ENCODE assay signal across 12 mouse cellular contexts in genomic region chr5:99247441-99247840, GRCm38 (mm10).
DNase-seq lines count a peak whose midpoint lies in the region; ATAC-seq lines count a peak whose summit lies in the region.
"Had no signal": no experiment of that assay in that cellular context is flagged by ENCODE, and none has a peak within 500 bp of the region (broad histone marks: within the 10 kb centered on the region; RNA-seq: fewer than 3 reads in every experiment).

No protein-coding gene starts in this region.

- H3K27me3 ChIP-seq in heart, embryonic 10.5 days (ENCODE audit: insufficient read depth, poor library complexity, severe bottlenecking) = no peaks in the 10 kb centered on the region
- no peaks in the 10 kb centered on the region for H3K27me3 ChIP-seq in hindbrain, embryonic 16.5 days (replicated peaks; ENCODE audit: control insufficient read depth, insufficient read depth, low read length)
- H3K27me3 ChIP-seq in hindbrain, embryonic 11.5 days (ENCODE audit: control insufficient read depth, insufficient read depth, low read length) = peaks cover 3% of the 10 kb centered on the region; the same call in 1 of the 2 replicates
- no peaks in the 10 kb centered on the region for H3K27me3 ChIP-seq in forebrain, embryonic 15.5 days
- no peaks in the 10 kb centered on the region for H3K27me3 ChIP-seq in neural tube, embryonic 12.5 days (replicated peaks)

- DNase-seq in heart, embryonic 10.5 days (ENCODE audit: low spot score) = no peak
- no peak for DNase-seq in heart, postnatal 4 days
- DNase-seq in hindbrain, embryonic 11.5 days (ENCODE audit: low spot score) = no peak
- no peak for DNase-seq in thymus, postnatal 36 days
- DNase-seq: adrenal gland, postnatal 14 days; lung, adult 18-20 months had no signal

- no peak overlapping the region for H3K9ac ChIP-seq in hindbrain, embryonic 16.5 days (ENCODE audit: low read depth, low read length)
- no peak overlapping the region for H3K9ac ChIP-seq in hindbrain, embryonic 11.5 days (ENCODE audit: low read depth, low read length)
- peak overlapping the region; percentile 37 for H3K9ac ChIP-seq in forebrain, embryonic 15.5 days (replicated peaks)
- H3K9ac ChIP-seq in neural tube, embryonic 12.5 days = no peak overlapping the region
- H3K9ac ChIP-seq: kidney, embryonic 15.5 days had no signal

- WGBS in heart, embryonic 10.5 days = 45% methylated on average over 7 of the region's 7 CpGs
- 69% methylated on average over 7 of the region's 7 CpGs for WGBS in hindbrain, embryonic 16.5 days
- WGBS in hindbrain, embryonic 11.5 days = 74% methylated on average over 7 of the region's 7 CpGs
- WGBS in forebrain, embryonic 15.5 days = 63% methylated on average over 7 of the region's 7 CpGs
- 67% methylated on average over 7 of the region's 7 CpGs for WGBS in neural tube, embryonic 12.5 days

- no peaks in the 10 kb centered on the region for H3K9me3 ChIP-seq in heart, embryonic 10.5 days
- H3K9me3 ChIP-seq in hindbrain, embryonic 16.5 days (ENCODE audit: control insufficient read depth, low read length) = no peaks in the 10 kb centered on the region
- no peaks in the 10 kb centered on the region for H3K9me3 ChIP-seq in hindbrain, embryonic 11.5 days (ENCODE audit: control insufficient read depth, low read length)
- H3K9me3 ChIP-seq in forebrain, embryonic 15.5 days = no peaks in the 10 kb centered on the region
- no peaks in the 10 kb centered on the region for H3K9me3 ChIP-seq in neural tube, embryonic 12.5 days
- H3K9me3 ChIP-seq: kidney, embryonic 15.5 days had no signal

- H3K36me3 ChIP-seq in heart, embryonic 10.5 days = peaks cover 15% of the 10 kb centered on the region; the same call in 1 of the 2 replicates
- no peaks in the 10 kb centered on the region for H3K36me3 ChIP-seq in hindbrain, embryonic 16.5 days (ENCODE audit: control insufficient read depth, insufficient read depth, low read length)
- no peaks in the 10 kb centered on the region for H3K36me3 ChIP-seq in hindbrain, embryonic 11.5 days (ENCODE audit: control insufficient read depth, insufficient read depth, low read length)
- no peaks in the 10 kb centered on the region for H3K36me3 ChIP-seq in forebrain, embryonic 15.5 days
- no peaks in the 10 kb centered on the region; the same call in 1 of the 2 replicates for H3K36me3 ChIP-seq in neural tube, embryonic 12.5 days
- H3K36me3 ChIP-seq: G1E had no signal

- H3K4me2 ChIP-seq in hindbrain, embryonic 16.5 days (ENCODE audit: low read length) = peak overlapping the region; percentile 19; the same call in 1 of the 2 replicates
- no peak overlapping the region for H3K4me2 ChIP-seq in hindbrain, embryonic 11.5 days (replicated peaks; ENCODE audit: low read depth, low read length)
- peak overlapping the region; percentile 30 for H3K4me2 ChIP-seq in forebrain, embryonic 15.5 days (replicated peaks)
- H3K4me2 ChIP-seq in neural tube, embryonic 12.5 days (replicated peaks) = peak overlapping the region; percentile 43
- H3K4me2 ChIP-seq: kidney, embryonic 15.5 days had no signal

- no peak for ATAC-seq in hindbrain, embryonic 16.5 days
- ATAC-seq in hindbrain, embryonic 11.5 days (ENCODE audit: low FRiP score) = no peak
- ATAC-seq in forebrain, embryonic 15.5 days (replicated peaks) = no peak
- no peak for ATAC-seq in neural tube, embryonic 12.5 days (ENCODE audit: low FRiP score, low read depth)
- ATAC-seq in granulocyte monocyte progenitor cell, adult 5-6 weeks (replicated peaks; ENCODE audit: poor library complexity, severe bottlenecking) = no peak

- peaks cover 65% of the 10 kb centered on the region for H3K4me1 ChIP-seq in heart, embryonic 10.5 days
- peaks cover 31% of the 10 kb centered on the region for H3K4me1 ChIP-seq in hindbrain, embryonic 16.5 days (ENCODE audit: control insufficient read depth, insufficient read depth, low read depth, low read length)
- peaks cover 2% of the 10 kb centered on the region; the same call in 1 of the 2 replicates for H3K4me1 ChIP-seq in hindbrain, embryonic 11.5 days (replicated peaks; ENCODE audit: control insufficient read depth, insufficient read depth, low read length)
- H3K4me1 ChIP-seq in forebrain, embryonic 15.5 days = peaks cover 51% of the 10 kb centered on the region
- peaks cover 48% of the 10 kb centered on the region for H3K4me1 ChIP-seq in neural tube, embryonic 12.5 days

- H3K4me3 ChIP-seq in heart, embryonic 10.5 days = no peak overlapping the region
- no peak overlapping the region for H3K4me3 ChIP-seq in hindbrain, embryonic 16.5 days (ENCODE audit: low read length)
- H3K4me3 ChIP-seq in hindbrain, embryonic 11.5 days (ENCODE audit: low read depth, low read length) = no peak overlapping the region
- H3K4me3 ChIP-seq in forebrain, embryonic 15.5 days = 0 out of 2 replicates have a peak overlapping the region, but pooled peaks have one; percentile 15
- H3K4me3 ChIP-seq in neural tube, embryonic 12.5 days = no peak overlapping the region
- H3K4me3 ChIP-seq: kidney, embryonic 15.5 days had no signal

- H3K27ac ChIP-seq in heart, embryonic 10.5 days = peak overlapping the region; percentile 42; the same call in 1 of the 2 replicates
- H3K27ac ChIP-seq in hindbrain, embryonic 16.5 days (ENCODE audit: low read depth, low read length) = 0 out of 2 replicates have a peak overlapping the region, but pooled peaks have one; percentile 39
- H3K27ac ChIP-seq in hindbrain, embryonic 11.5 days (ENCODE audit: low read depth, low read length) = no peak overlapping the region; the same call in 1 of the 2 replicates
- peak overlapping the region; percentile 28 for H3K27ac ChIP-seq in forebrain, embryonic 15.5 days (replicated peaks)
- no peak overlapping the region for H3K27ac ChIP-seq in neural tube, embryonic 12.5 days
- H3K27ac ChIP-seq: kidney, embryonic 15.5 days had no signal

Comparison
In these comparisons a context has a peak if more than half of its experiments do, and no peak if none do; other contexts are left out.
1. H3K27ac ChIP-seq: peak in heart, embryonic 10.5 days (single experiment), hindbrain, embryonic 16.5 days (single experiment) and forebrain, embryonic 15.5 days (single experiment); none in hindbrain, embryonic 11.5 days (single experiment) and neural tube, embryonic 12.5 days (single experiment).